Mouse (Mus musculus): ENCODE data around the gene Gm30737.
"Not testable (repeated sequence)": the region's sequence is repeated elsewhere in the genome, so short reads cannot be mapped to it uniquely, and the experiment has no call there.

The Gm30737 gene

DNA sequence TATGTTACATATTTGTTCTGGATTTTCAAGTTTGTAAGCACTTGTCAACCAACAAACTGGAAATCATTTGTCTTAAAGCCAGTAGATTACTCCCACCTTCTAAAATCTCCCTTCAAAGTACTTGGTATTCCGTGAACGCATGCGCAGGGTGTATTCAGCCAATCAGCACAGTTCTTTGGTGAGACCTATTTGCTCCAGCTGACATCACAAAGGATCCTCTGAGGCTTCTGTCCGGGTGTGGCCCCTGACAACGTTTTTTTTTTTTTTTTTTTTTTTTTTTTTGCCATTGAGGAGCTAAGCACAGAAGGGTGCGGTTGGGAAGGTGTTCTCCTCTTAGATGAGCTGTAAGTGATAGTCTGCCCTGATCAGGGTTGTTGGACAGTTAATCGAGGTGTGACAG is at the start of gene Gm30737:
Gene Gm30737 (plus strand): TSS at position 301 of the 400 bp plus-strand sequence.
- DNase-seq: not testable (repeated sequence)
